Mouse (Mus musculus) liver, embryonic 12.5 days (tissue): ENCODE data around the gene Tmem273. TPM values are rescaled to one million over a fixed set of nuclear protein-coding genes. Genes with fewer than 3 reads are reported as not detected.

Experiments used
- ATAC-seq: fragments of 200-750 bp; cut with Nextera tagmentation; 2 replicates; pipeline ENCODE4 v1.8.0; 2017; ENCODE audit warnings: moderate number of reproducible peaks, mild to moderate bottlenecking, moderate library complexity
- H3K27ac ChIP-seq: fragments of 300-500 bp; sonication (generic); 2 replicates; pipeline ENCODE4 v1.5.1; 2016; ENCODE audit warnings: mild to moderate bottlenecking
- H3K27me3 ChIP-seq: fragments of 300-500 bp; sonication (generic); replicated peaks from 2 replicates; pipeline ENCODE4 v1.6.1; 2016; ENCODE audit warnings: mild to moderate bottlenecking, moderate library complexity
- H3K36me3 ChIP-seq: fragments of 300-500 bp; sonication (generic); 2 replicates; pipeline ENCODE4 v1.6.1; 2016; ENCODE audit warnings: mild to moderate bottlenecking, moderate library complexity
- H3K4me1 ChIP-seq: fragments of 300-500 bp; sonication (generic); 2 replicates; pipeline ENCODE4 v1.6.1; 2016
- H3K4me2 ChIP-seq: fragments of 300-500 bp; sonication (generic); 2 replicates; pipeline ENCODE4 v1.6.1; 2016; ENCODE audit warnings: mild to moderate bottlenecking, moderate library complexity
- H3K4me3 ChIP-seq: fragments of 300-500 bp; sonication (generic); 2 replicates; pipeline ENCODE4 v1.5.1; 2016; ENCODE audit warnings: mild to moderate bottlenecking, moderate library complexity
- H3K9ac ChIP-seq: fragments of 300-500 bp; sonication (generic); 2 replicates; pipeline ENCODE4 v1.6.1; 2016; ENCODE audit warnings: mild to moderate bottlenecking, moderate library complexity
- H3K9me3 ChIP-seq: fragments of 300-500 bp; sonication (generic); replicated peaks from 2 replicates; pipeline ENCODE4 v1.6.1; 2016; ENCODE audit warnings: mild to moderate bottlenecking, moderate library complexity
- WGBS: fragments of 180-500 bp; shearing (Covaris S2); methylation state at CpG from one replicate; pipeline ENCODE4 v1.1.7; 2016; ENCODE audit not compliant: insufficient replicate concordance; 5-methylcytosine and 5-hydroxymethylcytosine counted together
- polyA plus RNA-seq: library from polyadenylated mRNA; unstranded; fragments of >200 nt; fragmentation: Nextera tagmentation; extraction: Ambion mirVana; gene quantifications from 2 replicates; pipeline ENCODE4 v1.2.1, GENCODE M21; 2016

The Tmem273 gene
- polyA plus RNA-seq, 1 experiment from 2014 or later = 0.50 TPM

- Histone ChIP-seq H3K27me3 (no peaks in the 10 kb centered on the region), H3K4me3 (no peak overlapping the region), H3K36me3 (no peaks in the 10 kb centered on the region), H3K4me1 (peaks cover 8% of the 10 kb centered on the region; the same call in 1 of the 2 replicates), H3K27ac (no peak overlapping the region), H3K4me2 (no peak overlapping the region), H3K9me3 (no peaks in the 10 kb centered on the region), H3K9ac (no peak overlapping the region)
- 54% methylated on average over 4 of the region's 4 CpGs for WGBS
- ATAC-seq = no peak
Observed at GRCm38 (mm10) chr14:32782866-32783265, 2.9 kb upstream of the Tmem273 start.

- Histone ChIP-seq H3K4me3 (no peak overlapping the region), H3K9me3 (no peaks in the 10 kb centered on the region), H3K27me3 (no peaks in the 10 kb centered on the region), H3K4me2 (no peak overlapping the region), H3K36me3 (no peaks in the 10 kb centered on the region), H3K27ac (no peak overlapping the region), H3K9ac (no peak overlapping the region), H3K4me1 (peaks cover 8% of the 10 kb centered on the region; the same call in 1 of the 2 replicates)
- ATAC-seq = no peak
- WGBS = 27% methylated on average over 12 of the region's 12 CpGs
Observed at GRCm38 (mm10) chr14:32784130-32784747, 1.5 kb upstream of the Tmem273 start.

GRCm38 (mm10) chr14:32784748-32785134 is 1.0 kb upstream of the Tmem273 start:
- no peak for ATAC-seq
- Histone ChIP-seq H3K27me3 (no peaks in the 10 kb centered on the region), H3K9me3 (no peaks in the 10 kb centered on the region), H3K27ac (no peak overlapping the region), H3K4me2 (no peak overlapping the region), H3K4me3 (no peak overlapping the region), H3K36me3 (no peaks in the 10 kb centered on the region), H3K4me1 (peaks cover 8% of the 10 kb centered on the region; the same call in 1 of the 2 replicates), H3K9ac (no peak overlapping the region)
- WGBS = 36% methylated on average over 4 of the region's 4 CpGs

GRCm38 (mm10) chr14:32787691-32788090 is 1.9 kb downstream of the Tmem273 start:
- no peak overlapping the region for H3K9ac ChIP-seq
- no peak overlapping the region for H3K4me3 ChIP-seq
- no peak for ATAC-seq
- H3K4me1 ChIP-seq = peaks cover 8% of the 10 kb centered on the region; the same call in 1 of the 2 replicates
- no peak overlapping the region for H3K27ac ChIP-seq
- H3K9me3 ChIP-seq = no peaks in the 10 kb centered on the region
- 31% methylated on average over 5 of the region's 5 CpGs for WGBS
- no peak overlapping the region for H3K4me2 ChIP-seq
- no peaks in the 10 kb centered on the region for H3K36me3 ChIP-seq
- no peaks in the 10 kb centered on the region for H3K27me3 ChIP-seq

GRCm38 (mm10) chr14:32796375-32796774 is 10.6 kb downstream of the Tmem273 start:
- H3K27me3 ChIP-seq = no peaks in the 10 kb centered on the region
- ATAC-seq = no peak
- WGBS = 65% methylated on average over 8 of the region's 8 CpGs
- H3K27ac ChIP-seq = no peak overlapping the region
- no peak overlapping the region for H3K4me2 ChIP-seq
- no peaks in the 10 kb centered on the region for H3K9me3 ChIP-seq
- no peak overlapping the region for H3K4me3 ChIP-seq
- H3K36me3 ChIP-seq = no peaks in the 10 kb centered on the region
- H3K9ac ChIP-seq = no peak overlapping the region
- H3K4me1 ChIP-seq = no peaks in the 10 kb centered on the region

GRCm38 (mm10) chr14:32797803-32798202 is 12.0 kb downstream of the Tmem273 start:
- no peak overlapping the region for H3K27ac ChIP-seq
- H3K4me1 ChIP-seq = no peaks in the 10 kb centered on the region
- ATAC-seq = no peak
- no peak overlapping the region for H3K4me3 ChIP-seq
- no peaks in the 10 kb centered on the region for H3K9me3 ChIP-seq
- no peaks in the 10 kb centered on the region for H3K27me3 ChIP-seq
- no peaks in the 10 kb centered on the region for H3K36me3 ChIP-seq
- H3K9ac ChIP-seq = no peak overlapping the region
- WGBS = 40% methylated on average over 2 of the region's 2 CpGs
- H3K4me2 ChIP-seq = no peak overlapping the region

GRCm38 (mm10) chr14:32798355-32798754 is 12.6 kb downstream of the Tmem273 start:
- Histone ChIP-seq H3K4me3 (no peak overlapping the region), H3K4me1 (no peaks in the 10 kb centered on the region), H3K9me3 (no peaks in the 10 kb centered on the region), H3K9ac (no peak overlapping the region), H3K36me3 (no peaks in the 10 kb centered on the region), H3K4me2 (no peak overlapping the region), H3K27me3 (no peaks in the 10 kb centered on the region), H3K27ac (no peak overlapping the region)
- WGBS = 27% methylated on average over 4 of the region's 4 CpGs
- ATAC-seq = no peak

GRCm38 (mm10) chr14:32800048-32800447 is 14.3 kb downstream of the Tmem273 start:
- 74% methylated on average over 7 of the region's 7 CpGs for WGBS
- no peak overlapping the region for H3K27ac ChIP-seq

GRCm38 (mm10) chr14:32801016-32801661 is 15.4 kb downstream of the Tmem273 start:
- H3K27ac ChIP-seq = no peak overlapping the region
- H3K4me2 ChIP-seq = no peak overlapping the region
- no peaks in the 10 kb centered on the region for H3K4me1 ChIP-seq
- no peaks in the 10 kb centered on the region for H3K36me3 ChIP-seq
- H3K27me3 ChIP-seq = no peaks in the 10 kb centered on the region
- 55% methylated on average over 11 of the region's 11 CpGs for WGBS
- H3K9me3 ChIP-seq = no peaks in the 10 kb centered on the region
- H3K9ac ChIP-seq = no peak overlapping the region
- ATAC-seq = no peak
- no peak overlapping the region for H3K4me3 ChIP-seq

More at GRCm38 (mm10) chr14:32800048-32800447, 14.3 kb downstream of the Tmem273 start:
- Histone ChIP-seq H3K27me3 (no peaks in the 10 kb centered on the region), H3K9me3 (no peaks in the 10 kb centered on the region), H3K4me3 (no peak overlapping the region), H3K36me3 (no peaks in the 10 kb centered on the region), H3K4me2 (no peak overlapping the region), H3K9ac (no peak overlapping the region), H3K4me1 (no peaks in the 10 kb centered on the region)
- ATAC-seq = no peak

- H3K27me3 ChIP-seq = no peaks in the 10 kb centered on the region
- no peaks in the 10 kb centered on the region for H3K36me3 ChIP-seq
- H3K9ac ChIP-seq = no peak overlapping the region
- no peaks in the 10 kb centered on the region for H3K9me3 ChIP-seq
- H3K4me2 ChIP-seq = no peak overlapping the region
- H3K27ac ChIP-seq = no peak overlapping the region
- no peak for ATAC-seq
- H3K4me3 ChIP-seq = no peak overlapping the region
- no peaks in the 10 kb centered on the region for H3K4me1 ChIP-seq
Observed at GRCm38 (mm10) chr14:32801662-32802024, 15.9 kb downstream of the Tmem273 start.

- H3K4me3 ChIP-seq = no peak overlapping the region
- no peak overlapping the region for H3K9ac ChIP-seq
- no peaks in the 10 kb centered on the region for H3K9me3 ChIP-seq
- H3K4me1 ChIP-seq = no peaks in the 10 kb centered on the region
- ATAC-seq = no peak
- H3K27ac ChIP-seq = no peak overlapping the region
- H3K4me2 ChIP-seq = no peak overlapping the region
- H3K27me3 ChIP-seq = no peaks in the 10 kb centered on the region
- no peaks in the 10 kb centered on the region for H3K36me3 ChIP-seq
Observed at GRCm38 (mm10) chr14:32810111-32810510, 24.3 kb downstream of the Tmem273 start.

GRCm38 (mm10) chr14:32812429-32812828 is 26.7 kb downstream of the Tmem273 start:
- H3K4me2 ChIP-seq = no peak overlapping the region
- no peak overlapping the region for H3K9ac ChIP-seq
- no peaks in the 10 kb centered on the region for H3K36me3 ChIP-seq
- 41% methylated on average over 6 of the region's 6 CpGs for WGBS
- H3K27ac ChIP-seq = no peak overlapping the region
- H3K4me3 ChIP-seq = no peak overlapping the region
- no peaks in the 10 kb centered on the region for H3K27me3 ChIP-seq
- no peak for ATAC-seq
- no peaks in the 10 kb centered on the region for H3K9me3 ChIP-seq
- H3K4me1 ChIP-seq = no peaks in the 10 kb centered on the region

- WGBS = 50% methylated on average over 4 of the region's 4 CpGs
- Histone ChIP-seq H3K4me2 (no peak overlapping the region), H3K27me3 (no peaks in the 10 kb centered on the region), H3K9ac (no peak overlapping the region), H3K36me3 (no peaks in the 10 kb centered on the region), H3K4me3 (no peak overlapping the region), H3K9me3 (no peaks in the 10 kb centered on the region), H3K27ac (no peak overlapping the region), H3K4me1 (no peaks in the 10 kb centered on the region)
- no peak for ATAC-seq
Observed at GRCm38 (mm10) chr14:32814961-32815360, 29.2 kb downstream of the Tmem273 start.
